ENCODE assay signal across 10 mouse cellular contexts in the genomic region with DNA sequence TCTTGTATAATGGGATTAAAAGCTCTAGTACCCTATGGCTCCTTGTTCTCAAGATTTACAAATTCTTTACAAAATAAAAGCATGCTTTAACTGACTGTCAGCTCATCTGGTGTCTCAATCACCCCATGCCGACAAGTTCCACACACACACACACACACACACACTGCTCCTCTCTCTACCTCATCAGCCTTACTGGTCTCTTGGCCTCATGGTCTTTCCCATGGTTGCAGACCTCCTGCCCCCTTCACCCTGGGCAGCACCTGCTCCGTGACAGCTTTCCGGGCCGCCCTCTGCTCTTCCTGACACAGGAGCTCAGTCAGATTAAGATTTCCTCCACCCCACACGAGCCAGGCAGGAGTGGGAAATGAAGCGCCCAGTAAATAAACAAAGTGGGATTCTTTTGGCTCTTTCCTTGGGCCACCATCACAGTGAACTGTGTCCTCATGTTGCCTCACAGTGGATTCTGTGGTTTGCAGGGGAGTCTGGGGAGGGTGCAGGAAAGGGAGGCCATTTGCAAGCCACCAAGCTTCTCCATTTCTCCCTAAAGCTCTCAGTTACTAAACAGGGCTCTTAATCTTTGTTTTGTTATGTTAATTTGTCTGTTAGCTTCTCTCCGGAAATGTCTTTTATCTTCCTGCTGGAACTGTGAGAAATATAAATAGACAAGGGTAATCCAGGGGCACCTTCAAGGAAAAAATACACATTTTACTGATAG.
DNase-seq lines count a peak whose midpoint lies in the region; ATAC-seq lines count a peak whose summit lies in the region.
"Had no signal": no experiment of that assay in that cellular context is flagged by ENCODE, and none has a peak within 500 bp of the region (broad histone marks: within the 10 kb centered on the region; RNA-seq: fewer than 3 reads in every experiment).

No protein-coding gene starts in this region.

- peak; percentile 17; the same call in 1 of the 2 replicates for ATAC-seq in neural tube, embryonic 11.5 days (ENCODE audit: insufficient read depth, low FRiP score, low TSS enrichment)
- peak; percentile 51 to 54 for ATAC-seq in hematopoietic stem cell, adult 5-6 weeks (replicated peaks in 1 of 2; ENCODE audit: insufficient read depth in 1 of 2, low FRiP score in 2 of 2, low TSS enrichment in 1 of 2, low read depth in 1 of 2, poor library complexity in 2 of 2, severe bottlenecking in 2 of 2)
- ATAC-seq in neural tube, embryonic 13.5 days (ENCODE audit: low read depth) = no peak

- H3K9ac ChIP-seq in neural tube, embryonic 11.5 days (ENCODE audit: low read length) = no peak overlapping the region
- no peak overlapping the region for H3K9ac ChIP-seq in neural tube, embryonic 13.5 days
- H3K9ac ChIP-seq: neural tube, embryonic 12.5 days; stomach, embryonic 15.5 days had no signal

- peaks cover 19% of the 10 kb centered on the region for H3K36me3 ChIP-seq in heart, embryonic 10.5 days
- no peaks in the 10 kb centered on the region for H3K36me3 ChIP-seq in neural tube, embryonic 11.5 days (ENCODE audit: control insufficient read depth, insufficient read depth, low read length)
- H3K36me3 ChIP-seq in neural tube, embryonic 13.5 days = 0 out of 2 replicates have a peak, but pooled peaks cover 5% of the 10 kb centered on the region
- H3K36me3 ChIP-seq: stomach, embryonic 15.5 days had no signal

- WGBS in heart, embryonic 10.5 days = 37% methylated on average over 7 of the region's 7 CpGs
- WGBS in neural tube, embryonic 11.5 days = 30% methylated on average over 7 of the region's 7 CpGs
- 35% methylated on average over 7 of the region's 7 CpGs for WGBS in neural tube, embryonic 13.5 days

- no peak for DNase-seq in heart, embryonic 10.5 days (ENCODE audit: low spot score)
- DNase-seq in heart, adult 9 months (ENCODE audit: low spot score in 2 of 2) = no peak
- no peak for DNase-seq in neural tube, embryonic 11.5 days (ENCODE audit: low spot score)
- DNase-seq in neural tube, embryonic 10.5 days (ENCODE audit: extremely low spot score, low spot score) = no peak
- no peak for DNase-seq in gastrocnemius, postnatal 25 days
- no peak for DNase-seq in spleen, postnatal 14 days (ENCODE audit: low spot score in 2 of 2)

- peaks cover 48% of the 10 kb centered on the region for H3K4me1 ChIP-seq in heart, embryonic 10.5 days
- peaks cover 34% of the 10 kb centered on the region for H3K4me1 ChIP-seq in neural tube, embryonic 11.5 days (ENCODE audit: control insufficient read depth, insufficient read depth, low read length)
- H3K4me1 ChIP-seq in neural tube, embryonic 13.5 days (replicated peaks) = peaks cover 46% of the 10 kb centered on the region

- H3K27ac ChIP-seq in heart, embryonic 10.5 days = peak overlapping the region; percentile 62; the same call in 1 of the 2 replicates
- H3K27ac ChIP-seq in neural tube, embryonic 11.5 days (ENCODE audit: low read depth, low read length) = no peak overlapping the region
- H3K27ac ChIP-seq in neural tube, embryonic 13.5 days (replicated peaks) = 0 out of 2 replicates have a peak overlapping the region, but pooled peaks have one; percentile 0
- H3K27ac ChIP-seq: neural tube, embryonic 12.5 days; stomach, embryonic 15.5 days had no signal

- no peaks in the 10 kb centered on the region for H3K9me3 ChIP-seq in heart, embryonic 10.5 days
- H3K9me3 ChIP-seq in neural tube, embryonic 11.5 days (ENCODE audit: control insufficient read depth, low read length) = no peaks in the 10 kb centered on the region
- no peaks in the 10 kb centered on the region for H3K9me3 ChIP-seq in neural tube, embryonic 13.5 days
- H3K9me3 ChIP-seq: neural tube, embryonic 12.5 days; stomach, embryonic 15.5 days had no signal

- no peak overlapping the region for H3K4me2 ChIP-seq in neural tube, embryonic 11.5 days (ENCODE audit: low read depth)
- H3K4me2 ChIP-seq in neural tube, embryonic 13.5 days = no peak overlapping the region
- H3K4me2 ChIP-seq: neural tube, embryonic 12.5 days; stomach, embryonic 15.5 days had no signal

- H3K27me3 ChIP-seq in heart, embryonic 10.5 days (ENCODE audit: insufficient read depth, poor library complexity, severe bottlenecking) = no peaks in the 10 kb centered on the region
- H3K27me3 ChIP-seq in neural tube, embryonic 11.5 days (ENCODE audit: control insufficient read depth, insufficient read depth, low read length) = no peaks in the 10 kb centered on the region
- no peaks in the 10 kb centered on the region for H3K27me3 ChIP-seq in neural tube, embryonic 13.5 days
- H3K27me3 ChIP-seq: neural tube, embryonic 12.5 days; stomach, embryonic 15.5 days had no signal

- no peak overlapping the region for H3K4me3 ChIP-seq in heart, embryonic 10.5 days
- no peak overlapping the region for H3K4me3 ChIP-seq in neural tube, embryonic 11.5 days (ENCODE audit: low read depth, low read length)
- H3K4me3 ChIP-seq in neural tube, embryonic 13.5 days = no peak overlapping the region
- H3K4me3 ChIP-seq: neural tube, embryonic 12.5 days; stomach, embryonic 15.5 days had no signal
